In the genomic region with DNA sequence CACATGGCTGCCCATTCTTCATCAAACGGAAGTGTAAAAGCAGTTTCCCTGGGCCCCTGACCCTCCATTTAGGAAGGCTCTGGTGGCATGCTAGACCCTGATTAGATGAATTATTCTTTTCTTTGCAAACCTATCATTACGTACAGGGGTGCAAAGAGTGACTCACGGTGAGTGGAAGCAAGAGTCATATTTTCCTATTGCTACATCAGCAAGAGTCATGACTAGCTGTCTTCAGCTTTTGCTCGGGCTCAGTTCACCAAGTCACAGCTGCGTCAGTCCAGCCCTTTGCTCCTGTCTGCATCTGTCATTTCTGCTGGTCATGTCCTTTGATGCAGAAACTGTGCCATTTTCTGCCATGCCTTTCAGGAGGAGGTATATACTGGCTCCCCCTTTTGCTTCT, we compare ENCODE assay signal across 12 mouse cellular contexts.
"Had no signal": no experiment of that assay in that cellular context is flagged by ENCODE, and none has a peak within 500 bp of the region (broad histone marks: within the 10 kb centered on the region; RNA-seq: fewer than 3 reads in every experiment).

No protein-coding gene starts in this region.

- H3K27me3 ChIP-seq: liver, embryonic 15.5 days; neural tube, embryonic 13.5 days had no signal

- H3K36me3 ChIP-seq: limb, embryonic 10.5 days; liver, embryonic 15.5 days; midbrain, embryonic 10.5 days; neural tube, embryonic 13.5 days had no signal

- H3K27ac ChIP-seq: kidney, postnatal 0 days; limb, embryonic 10.5 days; liver, embryonic 15.5 days; midbrain, embryonic 10.5 days; neural tube, embryonic 13.5 days had no signal

- ATAC-seq: lung, postnatal 0 days had no signal

- H3K4me3 ChIP-seq: limb, embryonic 10.5 days; liver, embryonic 15.5 days; midbrain, embryonic 10.5 days; neural tube, embryonic 13.5 days had no signal

- DNase-seq: kidney, postnatal 36 days; lung, adult 2 months; lung, postnatal 36 days; midbrain, embryonic 14.5 days; right cerebral cortex, postnatal 14 days; thymus, postnatal 4 days had no signal

- H3K4me1 ChIP-seq: limb, embryonic 10.5 days; liver, embryonic 15.5 days; midbrain, embryonic 10.5 days; neural tube, embryonic 13.5 days had no signal
